In genomic region chr11:72853086-72853485, GRCm38 (mm10) we compare ENCODE assay signal across 16 mouse cellular contexts. TPM values are rescaled to one million over a fixed set of nuclear protein-coding genes. Genes with fewer than 3 reads are reported as not detected.
DNase-seq lines count a peak whose midpoint lies in the region.
"Had no signal": no experiment of that assay in that cellular context is flagged by ENCODE, and none has a peak within 500 bp of the region (broad histone marks: within the 10 kb centered on the region; RNA-seq: fewer than 3 reads in every experiment).

No protein-coding gene starts in this region.

- intact Hi-C loops in left cerebral cortex, postnatal 14 days (cut with DNase I) = no loop called here

- DNase-seq in frontal cortex, adult 2 months (ENCODE audit: extremely low spot score in 1 of 2, low spot score in 1 of 2) = peak; percentile 21 to 53
- DNase-seq in frontal cortex, postnatal 14 days (ENCODE audit: low spot score in 2 of 2) = no peak
- DNase-seq in left cerebral cortex, adult 11 months (ENCODE audit: low spot score) = peak; percentile 24
- no peak for DNase-seq in left cerebral cortex, postnatal 14 days (ENCODE audit: low spot score in 2 of 2)
- DNase-seq in right cerebral cortex, adult 2 months (ENCODE audit: low spot score in 2 of 2) = peak; percentile 27 to 36
- no peak for DNase-seq in right cerebral cortex, postnatal 14 days
- peak; percentile 35 for DNase-seq in telencephalon, adult 2 months (ENCODE audit: low read depth, low spot score)
- DNase-seq in spleen, postnatal 14 days (ENCODE audit: low spot score in 2 of 2) = no peak
- DNase-seq: adrenal gland, postnatal 10 days; cerebellum, adult 11-12 months; cerebellum, adult 9-10 months; cerebellum, postnatal 25 days; forebrain, postnatal 0 days; gastrocnemius, postnatal 36 days; heart, adult 18-20 months; heart, postnatal 14 days had no signal

RNA-seq across cellular contexts. Expression of gene Zzef1, which starts 57.1 kb away (rescaled TPM):
- 29.9 and 32.3 TPM in 2 replicates for polyA plus RNA-seq in frontal cortex, adult 2 months (2012; rRNA removed)
- 10 to 100 TPM; 46.9 to 50.0 TPM for total RNA-seq in left cerebral cortex, postnatal 14 days (2021)

RNA-seq across cellular contexts. Expression of gene Cyb5d2, which starts 57.1 kb away (rescaled TPM):
- 13.8 and 14.0 TPM in 2 replicates for polyA plus RNA-seq in frontal cortex, adult 2 months (2012; rRNA removed)
- total RNA-seq in left cerebral cortex, postnatal 14 days (2021) = 10 to 100 TPM; 11.6 to 13.1 TPM

Comparison
In these comparisons a context has a peak if more than half of its experiments do, and no peak if none do; other contexts are left out.
1. DNase-seq: peak in frontal cortex, adult 2 months (2 of 2), left cerebral cortex, adult 11 months (single experiment), right cerebral cortex, adult 2 months (2 of 2) and telencephalon, adult 2 months (single experiment); none in frontal cortex, postnatal 14 days (0 of 2), left cerebral cortex, postnatal 14 days (0 of 2), right cerebral cortex, postnatal 14 days (single experiment) and spleen, postnatal 14 days (0 of 2).